In the genomic region with DNA sequence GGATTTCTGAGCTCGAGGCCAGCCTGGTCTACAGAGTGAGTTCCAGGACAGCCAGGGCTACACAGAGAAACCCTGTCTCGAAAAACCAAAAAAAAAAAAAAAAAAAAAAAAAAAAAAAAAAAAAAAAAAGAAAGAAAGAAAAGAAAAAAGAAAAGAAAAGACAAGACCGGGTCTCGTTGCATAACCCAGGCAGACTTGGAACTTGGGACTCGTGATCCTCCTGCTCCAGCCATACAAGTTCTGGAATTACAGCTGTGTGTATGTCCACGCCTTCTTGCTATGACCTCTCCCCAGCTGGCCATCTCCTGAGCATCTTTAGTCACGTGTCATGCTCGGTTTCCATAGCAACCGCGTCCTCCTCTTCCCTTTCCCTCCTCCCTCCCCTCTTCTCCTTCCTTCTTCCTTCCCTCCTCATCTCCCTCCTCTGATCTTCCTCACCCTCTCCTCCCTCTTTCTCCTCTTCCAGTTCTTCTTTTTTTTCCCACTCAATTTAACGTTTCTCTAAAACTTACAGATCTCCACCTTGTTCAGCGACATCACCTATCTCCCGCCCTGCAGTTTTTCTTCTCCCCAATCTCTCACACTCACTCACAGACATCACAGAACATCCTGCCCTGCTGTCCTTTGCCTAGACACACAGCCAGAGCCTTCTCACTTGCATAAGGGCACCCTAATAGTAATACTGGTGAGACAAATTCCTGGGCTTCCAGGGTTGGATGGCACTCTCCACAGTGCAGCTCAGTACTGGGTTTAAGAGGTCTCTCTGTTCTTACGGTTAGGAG, we compare ENCODE assay signal across 14 mouse cellular contexts. TPM values are rescaled to one million over a fixed set of nuclear protein-coding genes. Genes with fewer than 3 reads are reported as not detected.
DNase-seq lines count a peak whose midpoint lies in the region; ATAC-seq and TF ChIP-seq lines count a peak whose summit lies in the region.
"Had no signal": no experiment of that assay in that cellular context is flagged by ENCODE, and none has a peak within 500 bp of the region (broad histone marks: within the 10 kb centered on the region; RNA-seq: fewer than 3 reads in every experiment).

No protein-coding gene starts in this region.

- no peaks in the 10 kb centered on the region for H3K9me3 ChIP-seq in hindbrain, embryonic 10.5 days
- H3K9me3 ChIP-seq in hindbrain, embryonic 14.5 days (ENCODE audit: control insufficient read depth, low read length): no peaks in the 10 kb centered on the region
- H3K9me3 ChIP-seq in embryonic facial prominence, embryonic 14.5 days (ENCODE audit: control insufficient read depth, low read length): no peaks in the 10 kb centered on the region
- no peaks in the 10 kb centered on the region for H3K9me3 ChIP-seq in liver, embryonic 11.5 days (ENCODE audit: control insufficient read depth, low read length)
- H3K9me3 ChIP-seq: heart, embryonic 10.5 days; hindbrain, embryonic 15.5 days; midbrain, embryonic 12.5 days had no signal

- no peak overlapping the region for H3K9ac ChIP-seq in hindbrain, embryonic 14.5 days
- no peak overlapping the region for H3K9ac ChIP-seq in embryonic facial prominence, embryonic 14.5 days (ENCODE audit: low read depth, low read length)
- no peak overlapping the region for H3K9ac ChIP-seq in liver, embryonic 11.5 days (ENCODE audit: low read depth, low read length)
- H3K9ac ChIP-seq: hindbrain, embryonic 15.5 days; midbrain, embryonic 12.5 days had no signal

- WGBS in hindbrain, embryonic 10.5 days: 56% methylated on average over 14 of the region's 14 CpGs
- 59% methylated on average over 13 of the region's 14 CpGs for WGBS in hindbrain, embryonic 14.5 days
- 45% methylated on average over 13 of the region's 14 CpGs for WGBS in embryonic facial prominence, embryonic 14.5 days
- WGBS in liver, embryonic 11.5 days: 48% methylated on average over 13 of the region's 14 CpGs

- no peak for TF ChIP-seq CTCF in layer of hippocampus, adult 2 months (conservative IDR thresholded peaks at IDR 0.05)

- no peak overlapping the region for H3K4me2 ChIP-seq in hindbrain, embryonic 14.5 days (replicated peaks)
- H3K4me2 ChIP-seq in embryonic facial prominence, embryonic 14.5 days (ENCODE audit: low read depth, low read length): no peak overlapping the region
- no peak overlapping the region for H3K4me2 ChIP-seq in liver, embryonic 11.5 days
- H3K4me2 ChIP-seq: hindbrain, embryonic 15.5 days; midbrain, embryonic 12.5 days had no signal

- no peaks in the 10 kb centered on the region for H3K36me3 ChIP-seq in hindbrain, embryonic 10.5 days
- H3K36me3 ChIP-seq in hindbrain, embryonic 14.5 days (replicated peaks; ENCODE audit: control insufficient read depth, insufficient read depth): no peaks in the 10 kb centered on the region
- H3K36me3 ChIP-seq in embryonic facial prominence, embryonic 14.5 days (ENCODE audit: control insufficient read depth, insufficient read depth, low read length): no peaks in the 10 kb centered on the region
- H3K36me3 ChIP-seq in liver, embryonic 11.5 days (ENCODE audit: control insufficient read depth, insufficient read depth, low read length): no peaks in the 10 kb centered on the region
- H3K36me3 ChIP-seq: heart, embryonic 10.5 days; hindbrain, embryonic 15.5 days; midbrain, embryonic 12.5 days had no signal

- H3K27me3 ChIP-seq in hindbrain, embryonic 10.5 days (ENCODE audit: insufficient read depth, poor library complexity, severe bottlenecking): no peaks in the 10 kb centered on the region
- H3K27me3 ChIP-seq in hindbrain, embryonic 14.5 days (ENCODE audit: control insufficient read depth, insufficient read depth, low read length): no peaks in the 10 kb centered on the region
- no peaks in the 10 kb centered on the region for H3K27me3 ChIP-seq in embryonic facial prominence, embryonic 14.5 days (replicated peaks; ENCODE audit: control insufficient read depth, insufficient read depth, low read length)
- H3K27me3 ChIP-seq in liver, embryonic 11.5 days (replicated peaks; ENCODE audit: control insufficient read depth, insufficient read depth, low read length): no peaks in the 10 kb centered on the region; the same call in 1 of the 2 replicates
- H3K27me3 ChIP-seq: hindbrain, embryonic 15.5 days had no signal

- DNase-seq in hindbrain, embryonic 10.5 days (ENCODE audit: low spot score): peak; percentile 23
- no peak for DNase-seq in hindbrain, embryonic 14.5 days (ENCODE audit: low spot score)
- DNase-seq in 3T3-L1 (ENCODE audit: low read depth, low spot score) (peak; percentile 48), MN1 (ENCODE audit: low spot score) (peak; percentile 78)
- peak; percentile 26 for DNase-seq in embryonic facial prominence, embryonic 14.5 days (ENCODE audit: low spot score)
- DNase-seq in liver, embryonic 11.5 days (ENCODE audit: low spot score): no peak
- DNase-seq in layer of hippocampus, adult 2 months (ENCODE audit: low spot score in 2 of 2): no peak
- no peak for DNase-seq in urinary bladder, postnatal 25 days (ENCODE audit: low spot score)
- DNase-seq: adrenal gland, postnatal 36 days; cerebellum, adult 9-10 months; thymus, adult 2 months had no signal

- no peak for ATAC-seq in hindbrain, embryonic 14.5 days (ENCODE audit: low FRiP score)
- no peak for ATAC-seq in embryonic facial prominence, embryonic 14.5 days (ENCODE audit: low read depth)
- ATAC-seq in liver, embryonic 11.5 days (replicated peaks; ENCODE audit: low FRiP score): no peak

- no peak overlapping the region for H3K27ac ChIP-seq in hindbrain, embryonic 10.5 days
- no peak overlapping the region for H3K27ac ChIP-seq in hindbrain, embryonic 14.5 days
- no peak overlapping the region for H3K27ac ChIP-seq in embryonic facial prominence, embryonic 14.5 days (replicated peaks; ENCODE audit: low read depth, low read length)
- H3K27ac ChIP-seq in liver, embryonic 11.5 days (ENCODE audit: low read depth, low read length): no peak overlapping the region
- H3K27ac ChIP-seq in layer of hippocampus, adult 2 months: no peak overlapping the region
- H3K27ac ChIP-seq: heart, embryonic 10.5 days; hindbrain, embryonic 15.5 days; midbrain, embryonic 12.5 days had no signal

- H3K4me3 ChIP-seq in hindbrain, embryonic 10.5 days: no peak overlapping the region
- no peak overlapping the region for H3K4me3 ChIP-seq in hindbrain, embryonic 14.5 days (replicated peaks; ENCODE audit: low read length)
- H3K4me3 ChIP-seq in embryonic facial prominence, embryonic 14.5 days (ENCODE audit: low read depth, low read length): no peak overlapping the region
- H3K4me3 ChIP-seq in liver, embryonic 11.5 days (ENCODE audit: low read depth, low read length): no peak overlapping the region
- H3K4me3 ChIP-seq in layer of hippocampus, adult 2 months: no peak overlapping the region
- H3K4me3 ChIP-seq: heart, embryonic 10.5 days; hindbrain, embryonic 15.5 days; midbrain, embryonic 12.5 days had no signal

- 0 out of 2 replicates have a peak, but pooled peaks cover 4% of the 10 kb centered on the region for H3K4me1 ChIP-seq in hindbrain, embryonic 10.5 days (replicated peaks)
- H3K4me1 ChIP-seq in hindbrain, embryonic 14.5 days (replicated peaks; ENCODE audit: control insufficient read depth, insufficient read depth, low read length): no peaks in the 10 kb centered on the region
- H3K4me1 ChIP-seq in embryonic facial prominence, embryonic 14.5 days (ENCODE audit: control insufficient read depth, insufficient read depth, low read length): no peaks in the 10 kb centered on the region
- no peaks in the 10 kb centered on the region for H3K4me1 ChIP-seq in liver, embryonic 11.5 days (replicated peaks; ENCODE audit: control insufficient read depth, insufficient read depth, low read length)
- H3K4me1 ChIP-seq: hindbrain, embryonic 15.5 days; midbrain, embryonic 12.5 days had no signal

RNA-seq across cellular contexts. Expression of gene Tnfrsf9, which starts 12.8 kb away (rescaled TPM):
- polyA plus RNA-seq in hindbrain, embryonic 10.5 days (2016; fragmentation: Nextera tagmentation; extraction: Ambion mirVana): 0.17 and 0.57 TPM in 2 replicates
- polyA plus RNA-seq in hindbrain, embryonic 14.5 days (2014; fragmentation: Nextera tagmentation; extraction: Ambion mirVana): 0.20 and 0.25 TPM in 2 replicates
- polyA plus RNA-seq in embryonic facial prominence, embryonic 14.5 days (2014; fragmentation: Nextera tagmentation; extraction: Ambion mirVana): 0.11 and 0.80 TPM in 2 replicates
- polyA plus RNA-seq in liver, embryonic 11.5 days (2014; fragmentation: Nextera tagmentation; extraction: Ambion mirVana): 0.21 and 0.26 TPM in 2 replicates
- under 1 TPM; 0.39 to 0.41 TPM for total RNA-seq in layer of hippocampus, adult 2 months (2021)

RNA-seq across cellular contexts. Expression of gene Park7, which starts 12.9 kb away (rescaled TPM):
- polyA plus RNA-seq in hindbrain, embryonic 10.5 days (2016; fragmentation: Nextera tagmentation; extraction: Ambion mirVana): 449 and 453 TPM in 2 replicates
- 383 and 392 TPM in 2 replicates for polyA plus RNA-seq in hindbrain, embryonic 14.5 days (2014; fragmentation: Nextera tagmentation; extraction: Ambion mirVana)
- 387 and 401 TPM in 2 replicates for polyA plus RNA-seq in embryonic facial prominence, embryonic 14.5 days (2014; fragmentation: Nextera tagmentation; extraction: Ambion mirVana)
- polyA plus RNA-seq in liver, embryonic 11.5 days (2014; fragmentation: Nextera tagmentation; extraction: Ambion mirVana): 526 and 535 TPM in 2 replicates
- total RNA-seq in layer of hippocampus, adult 2 months (2021): 100 to 1,000 TPM; 250 to 252 TPM

Comparison
In these comparisons a context has a peak if more than half of its experiments do, and no peak if none do; other contexts are left out.
1. DNase-seq: peak in hindbrain, embryonic 10.5 days (single experiment), 3T3-L1 (single experiment), MN1 (single experiment) and embryonic facial prominence, embryonic 14.5 days (single experiment); none in hindbrain, embryonic 14.5 days (single experiment), liver, embryonic 11.5 days (single experiment), layer of hippocampus, adult 2 months (0 of 2) and urinary bladder, postnatal 25 days (single experiment).